Mouse (Mus musculus): Measurements from ENCODE around the gene Midn. TPM values are rescaled to one million over a fixed set of nuclear protein-coding genes. Genes with fewer than 3 reads are reported as not detected.

Gene Midn
- total RNA-seq, 2 experiments from 2014 or later = 158 to 163 TPM

DNA sequence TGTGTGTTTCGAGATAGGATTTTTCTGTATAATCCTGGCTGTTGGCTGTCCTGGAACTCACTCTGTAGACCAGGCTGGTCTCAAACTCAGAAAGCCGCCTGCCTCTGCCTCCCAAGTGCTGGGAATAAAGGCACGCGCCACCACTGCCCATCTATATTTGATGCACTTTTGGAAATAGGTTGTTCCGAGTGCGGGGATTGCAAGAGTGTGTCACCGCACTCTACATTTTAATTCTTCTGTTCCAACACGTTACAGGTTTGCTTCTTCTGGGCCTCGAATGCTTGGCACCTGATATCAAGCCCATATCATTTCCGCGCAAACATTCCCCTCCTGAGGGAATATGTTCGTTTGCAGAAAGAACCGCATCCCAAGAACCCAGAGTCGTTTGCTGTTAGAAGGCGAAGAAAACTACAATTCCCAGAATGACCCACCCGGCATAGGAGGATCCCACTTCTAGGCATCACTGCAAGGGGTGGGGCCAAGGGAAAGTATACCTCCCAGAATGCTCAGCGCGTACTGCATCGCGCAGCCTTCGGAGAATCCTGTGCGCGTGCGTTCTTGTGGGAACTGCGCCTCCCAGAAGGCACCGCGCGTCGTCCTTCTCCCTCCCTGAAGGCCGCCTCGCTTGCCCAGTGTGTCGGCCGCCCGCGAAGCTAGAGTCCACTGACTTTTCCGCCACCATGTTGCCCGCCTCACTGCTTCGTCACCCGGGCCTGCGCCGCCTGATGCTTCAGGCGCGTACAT lies 6.1 kb upstream of the Midn start:
- intact Hi-C loops (cut with DNase I) = no loop called here
- peak; percentile 96 for DNase-seq

- intact Hi-C loops (cut with DNase I) = no loop called here
Measured at GRCm38 (mm10) chr10:80142530-80142925, 5.5 kb upstream of the Midn start.

DNA sequence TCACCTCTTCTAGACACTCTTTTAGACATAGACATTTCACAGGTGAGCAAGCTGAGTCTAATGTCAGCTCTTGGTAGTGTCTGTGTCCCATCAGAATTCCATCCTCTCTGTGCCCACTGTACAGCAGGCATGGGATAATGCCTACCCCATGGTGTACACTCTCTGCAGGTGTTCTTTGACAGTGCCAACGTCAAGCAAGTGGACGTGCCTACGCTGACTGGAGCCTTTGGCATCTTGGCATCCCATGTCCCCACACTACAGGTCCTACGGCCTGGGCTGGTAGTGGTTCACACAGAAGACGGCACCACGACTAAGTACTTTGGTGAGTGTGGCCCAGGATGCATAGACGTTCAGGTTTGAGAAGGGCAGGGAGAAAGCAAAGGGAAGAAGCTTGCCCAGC lies 4.4 kb upstream of the Midn start:
- intact Hi-C loops (cut with DNase I) = no loop called here
- no peak for DNase-seq

More at GRCm38 (mm10) chr10:80142530-80142925, 5.5 kb upstream of the Midn start:
- DNase-seq = no peak

GRCm38 (mm10) chr10:80144159-80144558 lies 3.9 kb upstream of the Midn start:
- intact Hi-C loops (cut with DNase I) = no loop called here
- DNase-seq = no peak

GRCm38 (mm10) chr10:80144864-80145838 lies 2.9 kb upstream of the Midn start:
- intact Hi-C loops (cut with DNase I) = no loop called here

DNA sequence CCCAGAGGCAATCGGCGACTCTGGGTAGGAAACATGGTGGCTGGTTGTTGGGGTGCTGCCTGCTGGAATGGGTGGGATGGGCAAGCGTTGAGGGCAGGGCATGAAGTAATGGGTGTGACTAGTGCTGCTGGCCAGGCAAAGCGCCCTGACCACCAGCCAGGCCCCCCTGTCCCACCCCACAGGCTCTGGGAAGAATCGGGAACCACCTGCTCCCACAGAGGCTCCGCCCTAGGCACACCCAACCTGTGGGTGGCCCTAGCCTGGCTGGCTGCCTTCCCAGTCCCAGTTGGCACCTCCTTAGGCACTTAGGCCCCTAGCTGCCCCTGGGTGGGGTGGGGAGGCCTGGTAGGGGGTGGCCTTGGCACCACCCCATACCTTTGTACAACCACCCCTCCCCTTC lies 2.2 kb upstream of the Midn start:
- no peak for DNase-seq
- intact Hi-C loops (cut with DNase I) = no loop called here

More at GRCm38 (mm10) chr10:80144864-80145838, 2.9 kb upstream of the Midn start:
- DNase-seq = peak; percentile 82

DNA sequence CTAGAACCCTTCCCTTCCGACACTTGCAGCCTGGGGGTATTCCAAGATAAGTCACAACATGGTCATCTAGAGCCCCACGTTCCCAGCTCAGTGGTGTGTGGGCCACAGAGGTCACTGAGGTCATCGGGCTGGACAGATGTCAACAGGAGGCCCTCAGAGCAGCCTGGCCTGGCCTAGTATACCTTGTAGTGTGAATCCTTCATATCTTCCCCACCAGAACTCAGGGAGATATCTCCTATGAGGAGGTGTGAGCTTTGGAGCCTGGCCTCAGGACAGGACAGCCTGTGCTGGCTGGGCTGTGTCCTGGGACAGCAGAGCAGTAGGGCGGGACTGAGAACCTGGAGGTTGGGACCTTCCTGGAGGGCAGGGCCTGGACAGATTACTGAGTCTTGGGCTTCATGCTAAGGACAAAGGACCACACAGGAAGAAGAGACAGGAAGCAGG lies 1.5 kb upstream of the Midn start:
- intact Hi-C loops (cut with DNase I) = no loop called here
- DNase-seq = no peak

GRCm38 (mm10) chr10:80147146-80147718 lies 840 bp upstream of the Midn start:
- DNase-seq = no peak
- intact Hi-C loops (cut with DNase I) = no loop called here

- DNase-seq = peak; percentile 96
- intact Hi-C loops (cut with DNase I) = loop anchor here (2.0 kb wide), 1 partner anchor 16 kb away; the partner anchor contains the start of gene Cirbp
Measured at GRCm38 (mm10) chr10:80148610-80149290, 678 bp downstream of the Midn start.

GRCm38 (mm10) chr10:80149291-80150225 lies 1.5 kb downstream of the Midn start:
- intact Hi-C loops (cut with DNase I) = loop anchor here (2.0 kb wide), 1 partner anchor 15 kb away; the partner anchor contains the start of gene Cirbp
- peak; percentile 99 for DNase-seq

GRCm38 (mm10) chr10:80150226-80151210 lies 2.4 kb downstream of the Midn start:
- DNase-seq = peak; percentile 85
- intact Hi-C loops (cut with DNase I) = no loop called here

- no peak for DNase-seq
- intact Hi-C loops (cut with DNase I) = no loop called here
Measured at GRCm38 (mm10) chr10:80151211-80152034, 3.4 kb downstream of the Midn start.

GRCm38 (mm10) chr10:80152071-80152872 lies 4.2 kb downstream of the Midn start:
- intact Hi-C loops (cut with DNase I) = no loop called here
- DNase-seq = no peak

GRCm38 (mm10) chr10:80152873-80153260 lies 4.8 kb downstream of the Midn start:
- no peak for DNase-seq
- intact Hi-C loops (cut with DNase I) = no loop called here

GRCm38 (mm10) chr10:80153713-80154112 lies 5.6 kb downstream of the Midn start:
- DNase-seq = no peak
- intact Hi-C loops (cut with DNase I) = no loop called here

DNA sequence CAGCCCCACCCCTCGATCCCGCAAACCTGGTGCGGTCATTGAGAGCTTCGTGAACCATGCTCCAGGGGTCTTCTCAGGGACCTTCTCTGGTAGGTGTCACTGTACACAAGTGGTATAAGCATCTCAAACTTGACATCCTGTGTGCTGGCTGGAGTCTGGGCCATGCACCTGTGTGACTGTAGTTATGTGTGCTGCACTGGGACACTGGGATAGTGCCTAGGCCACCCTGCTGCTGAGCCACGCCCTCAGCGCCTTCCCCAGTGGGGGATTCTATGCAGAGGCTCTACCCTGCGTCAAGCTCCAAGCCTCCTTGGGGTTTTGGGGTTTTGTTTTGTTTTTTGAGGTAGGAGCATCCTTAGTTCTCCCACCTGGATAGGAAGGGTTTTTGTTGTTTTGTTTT lies 6.3 kb downstream of the Midn start:
- intact Hi-C loops (cut with DNase I) = no loop called here
- DNase-seq = no peak
